In genomic region chr10:128408591-128409535, GRCm38 (mm10) we compare ENCODE assay signal across 8 mouse cellular contexts. TPM values are rescaled to one million over a fixed set of nuclear protein-coding genes. Genes with fewer than 3 reads are reported as not detected.
DNase-seq lines count a peak whose midpoint lies in the region; ATAC-seq and TF ChIP-seq lines count a peak whose summit lies in the region.

No protein-coding gene starts in this region.

- peak overlapping the region; percentile 63 for H3K4me2 ChIP-seq in limb, embryonic 14.5 days (replicated peaks; ENCODE audit: low read depth, low read length, severe bottlenecking)
- H3K4me2 ChIP-seq in myocyte (ENCODE audit: low read depth): peak overlapping the region; percentile 99

- no peaks in the 10 kb centered on the region for H3K9me3 ChIP-seq in limb, embryonic 14.5 days (ENCODE audit: control insufficient read depth, low read length)

- H3K27ac ChIP-seq in limb, embryonic 14.5 days (replicated peaks; ENCODE audit: low read depth, low read length): peak overlapping the region; percentile 55

- peaks cover 24% of the 10 kb centered on the region for H3K4me1 ChIP-seq in limb, embryonic 14.5 days (ENCODE audit: control insufficient read depth, insufficient read depth, low read length)

- peak overlapping the region; percentile 72 for H3K4me3 ChIP-seq in limb, embryonic 14.5 days (replicated peaks; ENCODE audit: low read length)
- peak overlapping the region; percentile 96 for H3K4me3 ChIP-seq in myocyte

- H3K9ac ChIP-seq in limb, embryonic 14.5 days (ENCODE audit: low read depth, low read length, severe bottlenecking): peak overlapping the region; percentile 60

- H3K79me2 ChIP-seq in myocyte (ENCODE audit: control insufficient read depth, insufficient read depth): peaks cover 23% of the 10 kb centered on the region

- peak; percentile 72 for DNase-seq in cerebellum, adult 9-11 months
- no peak for DNase-seq in cerebellum, adult 8-10 months
- peak; percentile 40 for DNase-seq in CD4-positive helper T cell, adult 2 months (ENCODE audit: low read depth, low spot score)
- DNase-seq in embryo, embryonic 11 days: peak; percentile 67
- DNase-seq in induced T-regulatory cell, adult 2 months (ENCODE audit: low read depth): peak; percentile 58
- peak; percentile 13 for DNase-seq in limb, embryonic 14.5 days (ENCODE audit: low spot score)
- peak; percentile 66 for DNase-seq in thymus, postnatal 4 days

- TF ChIP-seq POLR2A in limb, embryonic 14.5 days (IDR thresholded peaks at IDR 0.05; ENCODE audit: borderline replicate concordance, extremely low read depth, insufficient read depth, insufficient read length): no peak
- no peak for TF ChIP-seq POLR2A in myocyte (IDR thresholded peaks at IDR 0.05; ENCODE audit: insufficient read length, low read depth)

- H3K36me3 ChIP-seq in limb, embryonic 14.5 days (ENCODE audit: control insufficient read depth, insufficient read depth, low read length): peaks cover 16% of the 10 kb centered on the region; the same call in 1 of the 2 replicates
- H3K36me3 ChIP-seq in myocyte (ENCODE audit: control insufficient read depth, insufficient read depth): peaks cover 8% of the 10 kb centered on the region

- no peak for ATAC-seq in limb, embryonic 14.5 days (ENCODE audit: low FRiP score, low read depth)

- WGBS in limb, embryonic 14.5 days: 18% methylated on average over 35 of the region's 35 CpGs

- H3K27me3 ChIP-seq in limb, embryonic 14.5 days (ENCODE audit: control insufficient read depth, insufficient read depth, low read length): no peaks in the 10 kb centered on the region
- no peaks in the 10 kb centered on the region for H3K27me3 ChIP-seq in myocyte (ENCODE audit: control insufficient read depth, insufficient read depth, insufficient read length)

- H3ac ChIP-seq in myocyte (ENCODE audit: control insufficient read depth, insufficient read length): peak overlapping the region; percentile 27

TF ChIP-seq in myocyte, 11 proteins besides CTCF, POLR2A, EP300 and RAD21:
- TF ChIP-seq REST (IDR thresholded peaks at IDR 0.05; ENCODE audit: insufficient read depth, insufficient read length) (peak; percentile 68), USF1 (IDR thresholded peaks at IDR 0.05; ENCODE audit: low read depth) (no peak)
TF ChIP-seq in myocyte: peak in this region for 1.

RNA-seq across cellular contexts. Expression of gene Nabp2, which starts 2.4 kb away (rescaled TPM):
- polyA plus RNA-seq in limb, embryonic 14.5 days (2012; rRNA removed): 38.9 and 42.3 TPM in 2 replicates
- 68.6 and 71.9 TPM in 2 replicates for polyA plus RNA-seq in limb, embryonic 14.5 days (2014; fragmentation: Nextera tagmentation; extraction: Ambion mirVana)
- 115 TPM for polyA plus RNA-seq in myocyte (2012; fragmentation: generic; extraction: Trizol)

RNA-seq across cellular contexts. Expression of gene Rnf41, which starts 2.6 kb away (rescaled TPM):
- polyA plus RNA-seq in limb, embryonic 14.5 days (2012; rRNA removed): 37.0 and 38.1 TPM in 2 replicates
- polyA plus RNA-seq in limb, embryonic 14.5 days (2014; fragmentation: Nextera tagmentation; extraction: Ambion mirVana): 35.7 and 36.1 TPM in 2 replicates
- polyA plus RNA-seq in myocyte (2012; fragmentation: generic; extraction: Trizol): 35.2 TPM

RNA-seq across cellular contexts. Expression of gene Slc39a5, which starts 7.8 kb away (rescaled TPM):
- 0.39 and 0.55 TPM in 2 replicates for polyA plus RNA-seq in limb, embryonic 14.5 days (2012; rRNA removed)
- 0.14 TPM in 1 of 2 replicates, not detected in the other for polyA plus RNA-seq in limb, embryonic 14.5 days (2014; fragmentation: Nextera tagmentation; extraction: Ambion mirVana)
- polyA plus RNA-seq in myocyte (2012; fragmentation: generic; extraction: Trizol): not detected

RNA-seq across cellular contexts. Expression of gene Ankrd52, which starts 31.9 kb away (rescaled TPM):
- polyA plus RNA-seq in limb, embryonic 14.5 days (2012; rRNA removed): 50.7 and 59.8 TPM in 2 replicates
- polyA plus RNA-seq in limb, embryonic 14.5 days (2014; fragmentation: Nextera tagmentation; extraction: Ambion mirVana): 11.3 and 11.9 TPM in 2 replicates
- 30.8 TPM for polyA plus RNA-seq in myocyte (2012; fragmentation: generic; extraction: Trizol)

RNA-seq across cellular contexts. Expression of gene Coq10a, which starts 40.1 kb away (rescaled TPM):
- 38.9 and 43.5 TPM in 2 replicates for polyA plus RNA-seq in limb, embryonic 14.5 days (2012; rRNA removed)
- polyA plus RNA-seq in limb, embryonic 14.5 days (2014; fragmentation: Nextera tagmentation; extraction: Ambion mirVana): 19.4 and 21.5 TPM in 2 replicates
- 61.2 TPM for polyA plus RNA-seq in myocyte (2012; fragmentation: generic; extraction: Trizol)
